Mouse (Mus musculus) heart, postnatal 0 days (tissue): Measurements from ENCODE around the gene Calr. TPM values are rescaled to one million over a fixed set of nuclear protein-coding genes. Genes with fewer than 3 reads are reported as not detected.
A peak's percentile ranks its signal among the peaks of the same experiment; 100 is the strongest.

Source experiments
- ATAC-seq: fragments of 200-750 bp; cut with Nextera tagmentation; 2 replicates; pipeline ENCODE4 v1.8.0; 2017; ENCODE audit warnings: low read depth, moderate number of reproducible peaks, moderate library complexity; ENCODE audit not compliant: insufficient read depth
- DNase-seq: peaks from one replicate; pipeline ENCODE4 v3.0.0-alpha.2; 2016; ENCODE audit warnings: low spot score
- H3K27ac ChIP-seq: fragments of 300-500 bp; sonication (generic); 2 replicates; pipeline ENCODE4 v1.5.1; 2014; ENCODE audit warnings: low read depth, mild to moderate bottlenecking
- H3K27me3 ChIP-seq: fragments of 300-500 bp; sonication (generic); 2 replicates; pipeline ENCODE4 v1.6.1; 2014; ENCODE audit warnings: low read length, mixed read lengths; ENCODE audit not compliant: control insufficient read depth, insufficient read depth
- H3K36me3 ChIP-seq: fragments of 300-500 bp; sonication (generic); replicated peaks from 2 replicates; pipeline ENCODE4 v1.6.1; 2014; ENCODE audit warnings: low read length, mixed read lengths; ENCODE audit not compliant: control insufficient read depth, insufficient read depth
- H3K4me1 ChIP-seq: fragments of 300-500 bp; sonication (generic); 2 replicates; pipeline ENCODE4 v1.6.1; 2014; ENCODE audit warnings: antibody characterized with exemption; ENCODE audit not compliant: control insufficient read depth, insufficient read depth
- H3K4me2 ChIP-seq: fragments of 300-500 bp; sonication (generic); 2 replicates; pipeline ENCODE4 v1.6.1; 2014; ENCODE audit warnings: low read depth, mild to moderate bottlenecking, low read length, moderate library complexity
- H3K4me3 ChIP-seq: fragments of 300-500 bp; sonication (generic); 2 replicates; pipeline ENCODE4 v1.5.1; 2014; ENCODE audit warnings: low read depth, low read length
- H3K9ac ChIP-seq: fragments of 300-500 bp; sonication (generic); replicated peaks from 2 replicates; pipeline ENCODE4 v1.6.1; 2014; ENCODE audit warnings: low read depth, low read length, mixed read lengths
- H3K9me3 ChIP-seq: fragments of 300-500 bp; sonication (generic); replicated peaks from 2 replicates; pipeline ENCODE4 v1.6.1; 2016; ENCODE audit warnings: low read length; ENCODE audit not compliant: control insufficient read depth
- CTCF ChIP-seq: IDR thresholded peaks from 2 replicates; pipeline ENCODE4 v1.5.1; 2016; ENCODE audit warnings: antibody characterized with exemption, control low read depth, low read depth
- EP300 ChIP-seq: IDR thresholded peaks from 2 replicates; pipeline ENCODE4 v1.6.1; 2016; ENCODE audit warnings: antibody characterized with exemption, low read depth
- WGBS: fragments of 180-500 bp; shearing (Covaris S2); extraction: QIAGEN DNeasy Blood & Tissue Kit; methylation state at CpG from one replicate; pipeline ENCODE4 v1.1.7; 2014; 5-methylcytosine and 5-hydroxymethylcytosine counted together
- polyA plus RNA-seq: library from polyadenylated mRNA; unstranded; fragments of >200 nt; fragmentation: Nextera tagmentation; extraction: Ambion mirVana; gene quantifications from 2 replicates; pipeline ENCODE4 v1.2.1, GENCODE M21; 2015
- total RNA-seq: library from RNA; depleted of rRNA; stranded (reverse); fragments of >200 nt; gene quantifications from 2 replicates; pipeline ENCODE4 v1.2.3, GENCODE M21; 2014; ENCODE audit warnings: low replicate concordance

The Calr gene
- total and polyA plus RNA-seq, 2 experiments from 2014 or later, result 201 to 235 TPM

- ATAC-seq (no peak), DNase-seq (no peak)
- Histone ChIP-seq H3K4me2 (peak overlapping the region; percentile 62), H3K9ac (no peak overlapping the region), H3K9me3 (no peaks in the 10 kb centered on the region), H3K27ac (peak overlapping the region; percentile 67), H3K4me3 (peak overlapping the region; percentile 54), H3K36me3 (peaks cover 25% of the 10 kb centered on the region), H3K27me3 (no peaks in the 10 kb centered on the region), H3K4me1 (peaks cover 17% of the 10 kb centered on the region; the same call in 1 of the 2 replicates)
- WGBS, result 37% methylated on average over 6 of the region's 6 CpGs
- TF ChIP-seq EP300 (no peak), CTCF (no peak)
Measured at GRCm38 (mm10) chr8:84847684-84848435, 1.1 kb upstream of the Calr start.

- peak overlapping the region; percentile 66 for H3K9ac ChIP-seq
- H3K4me2 ChIP-seq, result peak overlapping the region; percentile 67
- TF ChIP-seq EP300, result no peak
- TF ChIP-seq CTCF, result no peak
- H3K27me3 ChIP-seq, result no peaks in the 10 kb centered on the region
- H3K9me3 ChIP-seq, result no peaks in the 10 kb centered on the region
- peak overlapping the region; percentile 58 for H3K27ac ChIP-seq
- peaks cover 17% of the 10 kb centered on the region; the same call in 1 of the 2 replicates for H3K4me1 ChIP-seq
- ATAC-seq (peak; percentile 7), DNase-seq (no peak)
- 0% methylated on average over 30 of the region's 30 CpGs for WGBS
- peak overlapping the region; percentile 72 for H3K4me3 ChIP-seq
- H3K36me3 ChIP-seq, result peaks cover 42% of the 10 kb centered on the region
Measured at GRCm38 (mm10) chr8:84846094-84846721, 526 bp downstream of the Calr start.

- Histone ChIP-seq H3K36me3 (peaks cover 43% of the 10 kb centered on the region), H3K27ac (no peak overlapping the region), H3K9me3 (no peaks in the 10 kb centered on the region), H3K9ac (peak overlapping the region; percentile 66), H3K4me3 (peak overlapping the region; percentile 72), H3K27me3 (no peaks in the 10 kb centered on the region), H3K4me1 (peaks cover 17% of the 10 kb centered on the region; the same call in 1 of the 2 replicates), H3K4me2 (peak overlapping the region; percentile 67)
- 9% methylated on average over 12 of the region's 12 CpGs for whole genome bisulfite sequencing
- no peak for ATAC-seq
- peak; percentile 40 for DNase-seq
- TF ChIP-seq EP300, result no peak
- TF ChIP-seq CTCF, result peak; percentile 63
Measured at GRCm38 (mm10) chr8:84845355-84846093, 1.2 kb downstream of the Calr start.

- Histone ChIP-seq H3K4me3 (0 out of 2 replicates have a peak overlapping the region, but pooled peaks have one; percentile 72), H3K4me1 (peaks cover 21% of the 10 kb centered on the region; the same call in 1 of the 2 replicates), H3K27ac (no peak overlapping the region), H3K4me2 (no peak overlapping the region), H3K9ac (no peak overlapping the region), H3K36me3 (peaks cover 43% of the 10 kb centered on the region), H3K9me3 (no peaks in the 10 kb centered on the region), H3K27me3 (no peaks in the 10 kb centered on the region)
- no peak for TF ChIP-seq CTCF
- TF ChIP-seq EP300, result no peak
- WGBS, result 70% methylated on average over 9 of the region's 9 CpGs
- no peak for ATAC-seq
- no peak for DNase-seq
Measured at GRCm38 (mm10) chr8:84844397-84845070, 2.2 kb downstream of the Calr start.

- WGBS, result 71% methylated on average over 1 of the region's 1 CpGs
- Histone ChIP-seq H3K4me3 (no peak overlapping the region), H3K27ac (no peak overlapping the region; the same call in 1 of the 2 replicates), H3K9me3 (no peaks in the 10 kb centered on the region), H3K27me3 (no peaks in the 10 kb centered on the region), H3K4me1 (peaks cover 18% of the 10 kb centered on the region; the same call in 1 of the 2 replicates), H3K36me3 (peaks cover 66% of the 10 kb centered on the region), H3K4me2 (no peak overlapping the region), H3K9ac (no peak overlapping the region)
- DNase-seq (no peak), ATAC-seq (no peak)
- TF ChIP-seq CTCF, result no peak
- no peak for TF ChIP-seq EP300
Measured at GRCm38 (mm10) chr8:84841514-84841913, 5.2 kb downstream of the Calr start.
